ENCODE assay signal across 8 mouse cellular contexts in the genomic region with DNA sequence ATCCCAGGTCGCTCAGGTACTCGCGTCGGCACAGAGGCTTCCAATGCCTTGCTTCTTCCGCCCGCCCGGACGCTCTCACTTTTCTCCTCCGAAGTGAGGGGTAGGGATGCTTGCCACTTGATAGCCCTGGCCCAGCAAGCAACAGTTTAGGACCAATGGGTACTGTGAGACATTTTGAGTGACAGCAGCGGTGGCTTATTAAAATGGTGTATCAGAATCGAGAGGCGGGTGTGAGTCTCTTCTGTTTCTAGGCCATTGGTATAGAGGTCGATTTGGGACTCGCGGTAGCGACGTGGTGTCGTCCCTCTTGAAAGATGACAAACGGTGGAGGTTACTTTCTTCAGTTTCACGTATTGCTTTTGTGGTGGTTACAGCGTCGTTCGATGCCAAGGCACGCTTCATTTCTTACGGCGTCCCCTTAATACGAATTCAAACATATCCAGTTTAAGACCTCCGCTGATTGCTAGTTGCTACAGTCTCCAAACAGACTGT. TPM values are rescaled to one million over a fixed set of nuclear protein-coding genes. Genes with fewer than 3 reads are reported as not detected.
DNase-seq lines count a peak whose midpoint lies in the region; ATAC-seq and TF ChIP-seq lines count a peak whose summit lies in the region.

No protein-coding gene starts in this region.

- ATAC-seq in embryonic facial prominence, embryonic 14.5 days (ENCODE audit: low read depth), result peak; percentile 98
- ATAC-seq in limb, embryonic 13.5 days (ENCODE audit: low FRiP score, low read depth), result peak; percentile 98
- peak; percentile 99 for ATAC-seq in midbrain, embryonic 16.5 days

- peak overlapping the region; percentile 80 for H3K4me3 ChIP-seq in embryonic facial prominence, embryonic 14.5 days (ENCODE audit: low read depth, low read length)
- peak overlapping the region; percentile 86 for H3K4me3 ChIP-seq in heart, adult 2 months
- peak overlapping the region; percentile 94 for H3K4me3 ChIP-seq in limb, embryonic 13.5 days
- H3K4me3 ChIP-seq in midbrain, embryonic 16.5 days (ENCODE audit: low read depth, low read length), result peak overlapping the region; percentile 82

- peak overlapping the region; percentile 89 for H3K27ac ChIP-seq in embryonic facial prominence, embryonic 14.5 days (replicated peaks; ENCODE audit: low read depth, low read length)
- peak overlapping the region; percentile 95 for H3K27ac ChIP-seq in heart, adult 2 months
- peak overlapping the region; percentile 83 for H3K27ac ChIP-seq in limb, embryonic 13.5 days
- peak overlapping the region; percentile 82 for H3K27ac ChIP-seq in midbrain, embryonic 16.5 days (ENCODE audit: low read length)

- WGBS in embryonic facial prominence, embryonic 14.5 days, result under 1% methylated on average over 28 of the region's 28 CpGs
- under 1% methylated on average over 28 of the region's 28 CpGs for WGBS in heart, adult 2 months
- WGBS in limb, embryonic 13.5 days, result 0% methylated on average over 28 of the region's 28 CpGs
- under 1% methylated on average over 28 of the region's 28 CpGs for whole genome bisulfite sequencing in midbrain, embryonic 16.5 days

- H3K4me2 ChIP-seq in embryonic facial prominence, embryonic 14.5 days (ENCODE audit: low read depth, low read length), result peak overlapping the region; percentile 59
- H3K4me2 ChIP-seq in limb, embryonic 13.5 days (replicated peaks), result peak overlapping the region; percentile 72
- H3K4me2 ChIP-seq in midbrain, embryonic 16.5 days (ENCODE audit: low read length), result peak overlapping the region; percentile 86

- TF ChIP-seq POLR2A in heart, adult 2 months (IDR thresholded peaks at IDR 0.05; ENCODE audit: insufficient read depth, low read depth, low read length), result peak; percentile 61; the same call in 1 of the 2 replicates

- H3K79me2 ChIP-seq in heart, adult 2 months (replicated peaks; ENCODE audit: control insufficient read depth, insufficient read depth, low read length), result no peaks in the 10 kb centered on the region

- intact Hi-C loops in heart, adult 2 months (cut with DNase I), result loop anchor here (10.0 kb wide), 1 partner anchor 953 kb away; no protein-coding TSS in a partner anchor

- no peak for TF ChIP-seq CTCF in heart, adult 2 months (IDR thresholded peaks at IDR 0.05)

- TF ChIP-seq EP300 in heart, adult 2 months (IDR thresholded peaks at IDR 0.05; ENCODE audit: insufficient read depth, low read depth, low read length), result no peak

- DNase-seq in 416B (ENCODE audit: low read depth), result peak; percentile 98
- DNase-seq in adrenal gland, postnatal 4 days (ENCODE audit: low spot score in 2 of 2), result peak; percentile 45 to 67
- DNase-seq in embryonic facial prominence, embryonic 14.5 days (ENCODE audit: low spot score), result peak; percentile 97
- DNase-seq in heart, adult 2 months, result peak; percentile 86 to 92
- DNase-seq in kidney, adult 8-10 months, result peak; percentile 92 to 94
- peak; percentile 88 to 92 for DNase-seq in spleen, postnatal 36 days (ENCODE audit: low spot score in 2 of 2)

- H3K9me3 ChIP-seq in embryonic facial prominence, embryonic 14.5 days (ENCODE audit: control insufficient read depth, low read length), result no peaks in the 10 kb centered on the region
- no peaks in the 10 kb centered on the region for H3K9me3 ChIP-seq in limb, embryonic 13.5 days
- no peaks in the 10 kb centered on the region for H3K9me3 ChIP-seq in midbrain, embryonic 16.5 days (replicated peaks; ENCODE audit: control insufficient read depth, low read length, poor library complexity, severe bottlenecking)

- H3K9ac ChIP-seq in embryonic facial prominence, embryonic 14.5 days (ENCODE audit: low read depth, low read length), result peak overlapping the region; percentile 80
- peak overlapping the region; percentile 94 for H3K9ac ChIP-seq in heart, adult 2 months (ENCODE audit: low read depth, low read length)
- peak overlapping the region; percentile 83 for H3K9ac ChIP-seq in limb, embryonic 13.5 days
- H3K9ac ChIP-seq in midbrain, embryonic 16.5 days (ENCODE audit: low read depth, low read length), result peak overlapping the region; percentile 87

- no peaks in the 10 kb centered on the region for H3K27me3 ChIP-seq in embryonic facial prominence, embryonic 14.5 days (replicated peaks; ENCODE audit: control insufficient read depth, insufficient read depth, low read length)
- no peaks in the 10 kb centered on the region for H3K27me3 ChIP-seq in heart, adult 2 months (ENCODE audit: control insufficient read depth, insufficient read depth, low read length)
- no peaks in the 10 kb centered on the region for H3K27me3 ChIP-seq in limb, embryonic 13.5 days
- no peaks in the 10 kb centered on the region for H3K27me3 ChIP-seq in midbrain, embryonic 16.5 days (ENCODE audit: control insufficient read depth, insufficient read depth, low read depth, low read length)

- H3K36me3 ChIP-seq in embryonic facial prominence, embryonic 14.5 days (ENCODE audit: control insufficient read depth, insufficient read depth, low read length), result no peaks in the 10 kb centered on the region
- peaks cover 10% of the 10 kb centered on the region for H3K36me3 ChIP-seq in heart, adult 2 months (ENCODE audit: control insufficient read depth, insufficient read depth, low read length)
- H3K36me3 ChIP-seq in limb, embryonic 13.5 days, result no peaks in the 10 kb centered on the region
- no peaks in the 10 kb centered on the region for H3K36me3 ChIP-seq in midbrain, embryonic 16.5 days (ENCODE audit: control insufficient read depth, insufficient read depth, low read length)

- peaks cover 12% of the 10 kb centered on the region for H3K4me1 ChIP-seq in embryonic facial prominence, embryonic 14.5 days (ENCODE audit: control insufficient read depth, insufficient read depth, low read length)
- peaks cover 7% of the 10 kb centered on the region for H3K4me1 ChIP-seq in heart, adult 2 months (ENCODE audit: control insufficient read depth, insufficient read depth, low read length)
- H3K4me1 ChIP-seq in limb, embryonic 13.5 days, result peaks cover 14% of the 10 kb centered on the region
- H3K4me1 ChIP-seq in midbrain, embryonic 16.5 days (ENCODE audit: control insufficient read depth, insufficient read depth, low read length), result peaks cover 16% of the 10 kb centered on the region

RNA-seq across cellular contexts. Expression of a gene that starts 0.5 kb away (rescaled TPM):
- 10 to 100 TPM; 44.3 to 45.2 TPM for total RNA-seq in adrenal gland, postnatal 4 days (2021)
- 35.7 and 37.4 TPM in 2 replicates for polyA plus RNA-seq in embryonic facial prominence, embryonic 14.5 days (2014; fragmentation: Nextera tagmentation; extraction: Ambion mirVana)
- total RNA-seq in heart, adult 2 months (2021), result 10 to 100 TPM; 48.2 to 56.1 TPM
- 22.2 and 32.7 TPM in 2 replicates for polyA plus RNA-seq in heart, adult 2 months (2012; rRNA removed)
- 37.1 and 38.1 TPM in 2 replicates for polyA plus RNA-seq in limb, embryonic 13.5 days (2015; fragmentation: Nextera tagmentation; extraction: Ambion mirVana)
- 39.4 and 41.3 TPM in 2 replicates for polyA plus RNA-seq in midbrain, embryonic 16.5 days (2015; fragmentation: Nextera tagmentation; extraction: Ambion mirVana)

RNA-seq across cellular contexts. Expression of a gene that starts 0.6 kb away (rescaled TPM):
- total RNA-seq in adrenal gland, postnatal 4 days (2021), result 10 to 100 TPM; 38.1 to 45.4 TPM
- polyA plus RNA-seq in embryonic facial prominence, embryonic 14.5 days (2014; fragmentation: Nextera tagmentation; extraction: Ambion mirVana), result 25.9 and 31.1 TPM in 2 replicates
- total RNA-seq in heart, adult 2 months (2021), result 10 to 100 TPM; 10.2 to 12.2 TPM
- polyA plus RNA-seq in heart, adult 2 months (2012; rRNA removed), result 6.5 and 11.9 TPM in 2 replicates
- polyA plus RNA-seq in limb, embryonic 13.5 days (2015; fragmentation: Nextera tagmentation; extraction: Ambion mirVana), result 38.9 and 42.7 TPM in 2 replicates
- polyA plus RNA-seq in midbrain, embryonic 16.5 days (2015; fragmentation: Nextera tagmentation; extraction: Ambion mirVana), result 21.7 and 23.1 TPM in 2 replicates

Comparison
In these comparisons a context has a peak if more than half of its experiments do, and no peak if none do; other contexts are left out.
1. Peak in every context shown above with its lines: DNase-seq, ATAC-seq, H3K4me3 ChIP-seq and H3K27ac ChIP-seq.